Mouse (Mus musculus) left cerebral cortex, adult 6 months (tissue): ENCODE data around the gene Gm9964. TPM values are rescaled to one million over a fixed set of nuclear protein-coding genes. Genes with fewer than 3 reads are reported as not detected.

Experiments used
- long read RNA-seq, 2 experiments: library from polyadenylated mRNA; unstranded; transcript quantifications; one replicate each; pipeline ENCODE4 v2.0.0; 2019 to 2020
- polyA plus RNA-seq: library from polyadenylated mRNA; unstranded; fragments of <200 nt; fragmentation: Nextera tagmentation; gene quantifications from 2 replicates; pipeline ENCODE4 v1.2.3, GENCODE M21; 2021

Gm9964 gene
- polyA plus RNA-seq = not detected in 2 replicates
- long read RNA-seq, experiment 1 = 0 reads
- long read RNA-seq, experiment 2 = 0 reads

DNA sequence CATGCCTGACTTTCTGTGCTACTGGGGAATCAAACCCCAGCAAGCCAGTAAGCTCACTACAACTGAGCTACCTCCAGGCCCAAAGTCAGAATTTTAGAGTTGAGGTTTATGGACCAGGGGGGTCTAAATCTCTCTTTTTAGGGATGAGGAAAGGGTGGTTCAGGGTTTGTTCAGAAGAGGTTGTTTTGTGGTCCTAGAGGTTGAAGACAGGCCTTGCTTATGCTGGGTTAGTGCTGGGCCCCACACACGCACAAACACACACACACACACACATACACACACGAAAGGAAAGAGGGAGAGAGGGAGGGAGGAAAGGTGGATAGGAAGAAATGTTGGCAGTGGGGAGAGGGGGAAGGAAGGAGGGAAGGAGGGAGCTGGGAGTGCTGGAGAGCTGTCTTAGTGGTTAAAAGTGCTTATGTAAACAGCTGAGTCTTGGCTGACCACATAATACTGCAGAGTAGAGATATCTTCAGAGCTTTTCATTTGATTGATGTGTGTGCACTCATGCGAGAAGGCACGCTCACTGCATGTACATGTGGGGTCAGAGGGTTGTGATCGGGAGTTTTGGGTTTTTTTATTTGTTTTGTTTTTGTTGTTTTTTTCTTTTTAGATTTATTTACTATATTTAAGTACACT is at the start of gene Gm9964:
TSS of gene Gm9964 (minus strand) at position 51 of the 636 bp plus-strand sequence.

DNA sequence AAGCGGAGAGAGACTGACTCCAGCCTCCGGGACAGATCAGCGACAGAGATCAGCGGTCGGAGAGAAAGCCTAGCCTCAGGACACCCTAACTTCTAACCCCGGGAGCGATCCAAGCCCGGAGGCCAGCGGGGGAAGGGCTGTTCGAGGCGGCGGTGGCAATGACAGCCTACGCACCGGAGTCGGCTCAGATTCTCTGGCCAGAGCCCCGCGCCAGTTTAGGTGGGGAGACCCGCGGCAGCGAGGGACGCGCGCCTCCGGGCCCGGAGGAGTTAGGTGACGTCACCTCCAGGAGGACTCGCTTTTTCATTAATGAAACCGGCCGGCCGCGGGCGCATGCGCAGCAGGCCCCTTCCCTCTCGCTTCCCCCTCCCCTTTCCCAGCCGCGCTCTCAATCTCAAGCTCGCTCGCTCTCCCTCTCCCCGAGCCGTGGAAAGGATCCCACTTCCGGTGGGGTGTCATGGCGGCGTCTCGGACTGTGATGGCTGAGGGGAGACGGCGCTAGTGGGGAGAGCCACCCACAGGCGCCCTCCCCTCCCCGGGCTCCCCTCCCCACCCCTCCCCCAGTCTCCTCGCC is 42.6 kb upstream of the Gm9964 start, which contains the start of gene Nf1:
TSS of gene Nf1 (plus strand) at position 460 of the 574 bp plus-strand sequence.

DNA sequence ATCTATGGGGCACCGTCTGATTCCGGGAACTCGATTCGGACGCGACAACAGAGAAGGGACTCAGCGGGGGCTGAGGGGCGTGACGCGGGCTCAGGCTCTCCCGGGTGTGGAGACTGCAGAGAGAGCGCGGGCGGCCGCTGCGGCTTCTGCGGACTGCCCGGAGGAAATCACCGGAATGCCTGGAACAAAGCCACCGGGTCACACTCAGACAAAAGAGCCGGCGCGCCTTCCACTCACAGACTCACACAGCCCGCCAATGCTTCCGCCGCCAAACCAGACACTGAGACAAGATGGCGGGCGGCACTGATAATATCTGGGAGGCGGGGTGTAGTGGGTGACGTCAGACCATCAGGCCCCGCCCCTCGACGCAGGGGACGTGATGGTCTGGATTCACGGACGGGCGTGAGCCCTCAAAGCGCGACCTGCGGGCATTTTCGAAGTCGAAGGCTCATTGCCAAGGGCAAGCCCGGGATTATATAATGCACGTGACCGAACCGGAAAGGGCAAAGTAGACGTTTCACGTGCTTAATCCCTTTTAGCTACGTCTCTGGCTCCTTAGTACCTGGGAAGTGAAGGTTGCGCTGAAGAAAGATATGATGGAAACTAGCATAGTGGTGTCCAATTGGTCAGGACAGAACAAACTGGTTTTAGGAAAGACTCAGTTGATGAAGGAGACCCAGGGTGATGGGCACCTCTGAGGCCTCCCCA is 42.2 kb downstream of the Gm9964 start, which contains the start of gene Wsb1:
TSS of gene Wsb1 (minus strand) at position 281 of the 708 bp plus-strand sequence.

Other genes with a start within 250 kb of the Gm9964 start
- gene Ksr1, start 150.5 kb downstream of the Gm9964 start, polyA plus RNA-seq = 3.3 and 6.9 TPM in 2 replicates
- 7.4 and 9.5 TPM in 2 replicates for gene Wsb1, start 42.2 kb downstream of the Gm9964 start, polyA plus RNA-seq
- 8.8 and 12.4 TPM in 2 replicates for gene Nf1, start 42.8 kb upstream of the Gm9964 start, polyA plus RNA-seq
- 51.3 and 66.3 TPM in 2 replicates for gene Omg, start 207.2 kb upstream of the Gm9964 start, polyA plus RNA-seq
- 0.43 and 0.47 TPM in 2 replicates for gene Evi2b, start 226.9 kb upstream of the Gm9964 start, polyA plus RNA-seq
- gene Evi2, start 233.7 kb upstream of the Gm9964 start, polyA plus RNA-seq = 0.07 and 0.19 TPM in 2 replicates
- 45.0 and 57.1 TPM in 2 replicates for gene Evi2a, start 233.7 kb upstream of the Gm9964 start, polyA plus RNA-seq